ENCODE assay signal across 8 mouse cellular contexts in the genomic region with DNA sequence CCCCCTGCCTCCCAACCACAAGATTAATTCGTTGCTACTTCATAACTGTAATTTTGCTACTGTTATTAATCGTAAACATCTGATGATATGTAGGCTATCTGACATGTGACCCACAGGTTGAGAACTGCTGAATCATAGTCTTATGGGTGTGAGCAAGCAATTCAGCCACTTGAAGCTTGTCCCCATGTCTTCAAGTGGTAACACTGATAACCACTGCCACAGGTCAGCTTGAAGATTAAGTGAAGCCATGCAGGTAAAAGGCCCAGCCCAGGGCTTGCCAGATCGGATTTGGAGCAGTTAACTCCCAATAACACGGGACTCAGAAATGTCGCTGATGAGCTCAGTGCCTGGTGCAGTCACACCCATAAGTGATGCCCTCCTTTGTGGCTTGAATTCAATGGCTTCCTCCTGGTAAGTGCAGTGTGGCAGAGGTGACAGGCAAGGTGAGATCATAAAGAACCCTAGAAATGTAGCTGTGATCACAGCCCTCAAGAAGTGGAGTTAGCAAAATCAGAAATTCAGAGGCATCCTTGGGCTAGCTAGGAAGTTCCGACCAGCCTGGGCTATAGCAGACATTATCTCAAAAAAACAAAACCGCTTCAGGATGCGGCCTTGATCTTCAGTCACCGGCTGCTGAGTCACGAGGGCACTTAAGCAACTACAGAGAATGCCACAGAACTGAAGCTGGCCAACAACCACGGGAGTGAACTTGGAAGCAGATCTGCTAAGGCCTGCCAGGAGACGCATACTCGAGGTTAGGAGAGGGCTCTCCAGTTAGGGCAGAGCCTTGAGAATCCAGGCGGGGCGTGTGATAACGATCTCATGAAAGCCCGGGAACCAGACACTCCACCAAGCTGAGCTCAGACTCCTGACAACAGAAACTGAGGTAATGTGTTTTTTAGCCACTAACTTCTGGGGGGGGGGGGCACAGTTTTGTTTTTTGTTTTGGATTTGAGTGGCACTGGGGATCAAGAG. TPM values are rescaled to one million over a fixed set of nuclear protein-coding genes. Genes with fewer than 3 reads are reported as not detected.
DNase-seq lines count a peak whose midpoint lies in the region; ATAC-seq and TF ChIP-seq lines count a peak whose summit lies in the region.

No protein-coding gene starts in this region.

- no peak for TF ChIP-seq POLR2A in cerebellum, adult 2 months (IDR thresholded peaks at IDR 0.05; ENCODE audit: borderline replicate concordance, insufficient read depth, low read length)

- no peaks in the 10 kb centered on the region for H3K27me3 ChIP-seq in cerebellum, adult 2 months (ENCODE audit: control insufficient read depth, insufficient read depth, low read length)
- H3K27me3 ChIP-seq in heart, embryonic 12.5 days (replicated peaks) = no peaks in the 10 kb centered on the region
- no peaks in the 10 kb centered on the region for H3K27me3 ChIP-seq in lung, embryonic 14.5 days (ENCODE audit: insufficient read depth, low read length)
- no peaks in the 10 kb centered on the region for H3K27me3 ChIP-seq in midbrain, embryonic 10.5 days (ENCODE audit: low read depth, poor library complexity, severe bottlenecking)

- no peaks in the 10 kb centered on the region; the same call in 1 of the 2 replicates for H3K4me1 ChIP-seq in cerebellum, adult 2 months (ENCODE audit: control insufficient read depth, insufficient read depth, low read length)
- peaks cover 18% of the 10 kb centered on the region for H3K4me1 ChIP-seq in heart, embryonic 12.5 days (replicated peaks)
- no peaks in the 10 kb centered on the region for H3K4me1 ChIP-seq in lung, embryonic 14.5 days (ENCODE audit: insufficient read depth)
- H3K4me1 ChIP-seq in midbrain, embryonic 10.5 days = no peaks in the 10 kb centered on the region

- H3K36me3 ChIP-seq in heart, embryonic 12.5 days = peaks cover 3% of the 10 kb centered on the region; the same call in 1 of the 2 replicates
- H3K36me3 ChIP-seq in lung, embryonic 14.5 days (ENCODE audit: insufficient read depth) = 0 out of 2 replicates have a peak, but pooled peaks cover 7% of the 10 kb centered on the region
- 0 out of 2 replicates have a peak, but pooled peaks cover 6% of the 10 kb centered on the region for H3K36me3 ChIP-seq in midbrain, embryonic 10.5 days

- H3K9me3 ChIP-seq in heart, embryonic 12.5 days (replicated peaks) = no peaks in the 10 kb centered on the region
- H3K9me3 ChIP-seq in lung, embryonic 14.5 days (ENCODE audit: low read depth, low read length) = no peaks in the 10 kb centered on the region
- no peaks in the 10 kb centered on the region for H3K9me3 ChIP-seq in midbrain, embryonic 10.5 days (replicated peaks)

- H3K9ac ChIP-seq in heart, embryonic 12.5 days = no peak overlapping the region
- H3K9ac ChIP-seq in lung, embryonic 14.5 days = peak overlapping the region; percentile 4; the same call in 1 of the 2 replicates

- TF ChIP-seq CTCF in cerebellum, adult 2 months (IDR thresholded peaks at IDR 0.05; ENCODE audit: borderline replicate concordance, insufficient read depth, low read depth, low read length) = no peak
- no peak for TF ChIP-seq CTCF in lung, embryonic 14.5 days (IDR thresholded peaks at IDR 0.05; ENCODE audit: low read depth)
- TF ChIP-seq CTCF in left cerebral cortex, adult 2 months (IDR thresholded peaks at IDR 0.05) = no peak

- 33% methylated on average over 17 of the region's 17 CpGs for WGBS in cerebellum, adult 2 months
- 41% methylated on average over 17 of the region's 17 CpGs for WGBS in heart, embryonic 12.5 days
- 51% methylated on average over 17 of the region's 17 CpGs for WGBS in lung, embryonic 14.5 days
- whole genome bisulfite sequencing in midbrain, embryonic 10.5 days = 88% methylated on average over 17 of the region's 17 CpGs

- no peak overlapping the region for H3K4me2 ChIP-seq in heart, embryonic 12.5 days
- H3K4me2 ChIP-seq in lung, embryonic 14.5 days = no peak overlapping the region

- H3K4me3 ChIP-seq in cerebellum, adult 2 months (replicated peaks; ENCODE audit: insufficient read depth, low read depth, low read length) = no peak overlapping the region
- no peak overlapping the region for H3K4me3 ChIP-seq in heart, embryonic 12.5 days
- no peak overlapping the region for H3K4me3 ChIP-seq in lung, embryonic 14.5 days (ENCODE audit: low read depth, low read length)
- H3K4me3 ChIP-seq in midbrain, embryonic 10.5 days = no peak overlapping the region
- H3K4me3 ChIP-seq in left cerebral cortex, adult 2 months = no peak overlapping the region

- H3K27ac ChIP-seq in cerebellum, adult 2 months (ENCODE audit: insufficient read depth, low read length) = no peak overlapping the region
- H3K27ac ChIP-seq in heart, embryonic 12.5 days (ENCODE audit: poor library complexity, severe bottlenecking) = no peak overlapping the region
- H3K27ac ChIP-seq in lung, embryonic 14.5 days (ENCODE audit: low read depth) = peak overlapping the region; percentile 68
- H3K27ac ChIP-seq in midbrain, embryonic 10.5 days (replicated peaks) = no peak overlapping the region
- no peak overlapping the region for H3K27ac ChIP-seq in left cerebral cortex, adult 2 months

- intact Hi-C loops in left cerebral cortex, adult 2 months (cut with DNase I) = no loop called here

- ATAC-seq in heart, embryonic 12.5 days (ENCODE audit: insufficient number of reproducible peaks, low FRiP score) = peak; percentile 77
- ATAC-seq in lung, embryonic 14.5 days (ENCODE audit: insufficient read depth) = peak; percentile 65

- DNase-seq in cerebellum, postnatal 10 days = peak; percentile 44 to 53
- no peak for DNase-seq in cerebellum, adult 2 months
- DNase-seq in c-Kit-positive CD71-negative TER-119-negative erythroid progenitor cells, embryonic 14.5 days (ENCODE audit: low read depth) = peak; percentile 48
- DNase-seq in lung, embryonic 14.5 days = peak; percentile 74
- DNase-seq in testis, postnatal 10 days (ENCODE audit: low spot score) = peak; percentile 64
- DNase-seq in midbrain, embryonic 10.5 days (ENCODE audit: low spot score) = no peak
- DNase-seq in left cerebral cortex, adult 2 months (ENCODE audit: extremely low spot score in 1 of 2, low spot score in 2 of 2) = no peak

RNA-seq across cellular contexts. Expression of a gene that starts 46.7 kb away (rescaled TPM):
- 110 and 122 TPM in 2 replicates for polyA plus RNA-seq in cerebellum, adult 2 months (2012; rRNA removed)
- 0.65 and 0.66 TPM in 2 replicates for polyA plus RNA-seq in heart, embryonic 12.5 days (2016; fragmentation: Nextera tagmentation; extraction: Ambion mirVana)
- 0.37 TPM in 1 of 2 replicates, not detected in the other for polyA plus RNA-seq in lung, embryonic 14.5 days (2014; fragmentation: Nextera tagmentation; extraction: Ambion mirVana)
- polyA plus RNA-seq in midbrain, embryonic 10.5 days (2016; fragmentation: Nextera tagmentation; extraction: Ambion mirVana) = 0.30 TPM in 1 of 2 replicates, not detected in the other
- total RNA-seq in left cerebral cortex, adult 2 months (2021) = 10 to 100 TPM; 75.1 to 80.4 TPM

RNA-seq across cellular contexts. Expression of a gene that starts 54.2 kb away (rescaled TPM):
- polyA plus RNA-seq in cerebellum, adult 2 months (2012; rRNA removed) = 0.69 and 0.70 TPM in 2 replicates
- polyA plus RNA-seq in heart, embryonic 12.5 days (2016; fragmentation: Nextera tagmentation; extraction: Ambion mirVana) = 0.56 and 0.76 TPM in 2 replicates
- polyA plus RNA-seq in lung, embryonic 14.5 days (2014; fragmentation: Nextera tagmentation; extraction: Ambion mirVana) = 2.1 and 2.3 TPM in 2 replicates
- polyA plus RNA-seq in midbrain, embryonic 10.5 days (2016; fragmentation: Nextera tagmentation; extraction: Ambion mirVana) = 0.93 and 1.4 TPM in 2 replicates
- total RNA-seq in left cerebral cortex, adult 2 months (2021) = 1 to 10 TPM; 1.2 TPM

RNA-seq across cellular contexts. Expression of a gene that starts 59.4 kb away (rescaled TPM):
- polyA plus RNA-seq in cerebellum, adult 2 months (2012; rRNA removed) = 3.5 and 5.4 TPM in 2 replicates
- polyA plus RNA-seq in heart, embryonic 12.5 days (2016; fragmentation: Nextera tagmentation; extraction: Ambion mirVana) = 39.1 and 39.2 TPM in 2 replicates
- polyA plus RNA-seq in lung, embryonic 14.5 days (2014; fragmentation: Nextera tagmentation; extraction: Ambion mirVana) = 13.4 and 14.8 TPM in 2 replicates
- polyA plus RNA-seq in midbrain, embryonic 10.5 days (2016; fragmentation: Nextera tagmentation; extraction: Ambion mirVana) = 4.4 and 6.1 TPM in 2 replicates
- total RNA-seq in left cerebral cortex, adult 2 months (2021) = 1 to 10 TPM; 2.3 to 3.3 TPM

Comparison
In these comparisons a context has a peak if more than half of its experiments do, and no peak if none do; other contexts are left out.
1. DNase-seq: peak in cerebellum, postnatal 10 days (2 of 2), c-Kit-positive CD71-negative TER-119-negative erythroid progenitor cells, embryonic 14.5 days (single experiment), lung, embryonic 14.5 days (single experiment) and testis, postnatal 10 days (single experiment); none in cerebellum, adult 2 months (0 of 2), midbrain, embryonic 10.5 days (single experiment) and left cerebral cortex, adult 2 months (0 of 2).
2. RNA of a gene that starts 46.7 kb away (polyA plus RNA-seq): 110 to 122 TPM in cerebellum, adult 2 months; 0.65 to 0.66 TPM in heart, embryonic 12.5 days, 0.30 TPM in midbrain, embryonic 10.5 days and 0.37 TPM in lung, embryonic 14.5 days; every median in the first group is over 10 times any median in the second.